Mouse (Mus musculus): ENCODE results near the gene Odf4. TPM values are rescaled to one million over a fixed set of nuclear protein-coding genes. Genes with fewer than 3 reads are reported as not detected.
"Not testable (repeated sequence)": the region's sequence is repeated elsewhere in the genome, so short reads cannot be mapped to it uniquely, and the experiment has no call there.

The Odf4 gene
- polyA plus RNA-seq (2016; fragmentation: Nextera tagmentation; extraction: Ambion mirVana), result not detected in 2 replicates

DNA sequence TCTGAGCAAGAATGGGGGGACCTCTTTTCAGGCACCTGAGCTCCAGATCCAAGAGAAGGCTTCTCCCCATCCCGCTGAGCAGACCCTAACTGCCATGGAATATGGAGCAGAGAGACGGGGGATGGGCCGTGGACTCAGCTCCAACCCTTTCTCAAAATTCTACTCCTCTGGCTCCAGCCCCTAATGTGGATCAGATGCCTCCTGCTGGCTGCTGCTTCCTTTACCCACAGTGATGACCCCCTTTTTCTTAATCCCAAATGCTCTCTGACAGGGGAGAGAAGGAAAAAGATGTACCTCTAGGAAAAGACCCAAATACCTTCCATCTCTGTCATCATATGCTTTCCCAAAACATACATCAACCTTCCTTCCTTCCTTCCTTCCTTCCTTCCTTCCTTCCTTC is at the start of gene Odf4:
Odf4 (minus strand) TSS at position 101 of the 400 bp plus-strand sequence.
- WGBS, result 77% methylated on average over 3 of the region's 3 CpGs
- H3K4me3 ChIP-seq, result no peak within 1 kb of the TSS
- no peak within 1 kb of the TSS for H3K27ac ChIP-seq
- H3K4me1 ChIP-seq, result peaks cover 8% of the 10 kb centered on the region
- H3K9me3 ChIP-seq, result no peaks in the 10 kb centered on the region
- no peaks in the 10 kb centered on the region for H3K27me3 ChIP-seq (ENCODE audit: poor library complexity, severe bottlenecking)
- no peaks in the 10 kb centered on the region for H3K36me3 ChIP-seq (replicated peaks)
- DNase-seq (ENCODE audit: extremely low spot score, low spot score), result no peak

DNA sequence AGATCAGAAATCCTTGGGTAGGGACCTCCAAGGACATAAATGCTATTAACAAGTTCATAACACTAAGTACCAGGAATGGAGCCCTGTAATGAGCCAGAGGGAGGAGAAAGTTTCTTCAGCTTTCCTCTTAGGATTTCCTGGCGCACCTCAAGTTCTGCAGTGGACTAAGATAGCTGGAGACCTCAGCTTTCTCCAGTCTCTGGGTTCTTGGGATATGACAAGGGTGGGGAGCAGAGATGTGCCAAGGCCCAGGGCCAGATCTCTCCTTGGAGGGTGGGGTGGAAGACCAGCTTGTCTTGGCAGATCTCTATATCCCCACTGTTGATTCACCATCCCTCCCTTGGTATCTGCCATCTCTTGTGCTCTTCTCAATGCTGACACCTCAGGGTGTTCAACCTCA is 48.7 kb upstream of the Odf4 start:
- no peak for DNase-seq (ENCODE audit: extremely low spot score, low spot score)
- H3K27me3 ChIP-seq (ENCODE audit: poor library complexity, severe bottlenecking), result 0 out of 2 replicates have a peak, but pooled peaks cover 10% of the 10 kb centered on the region
- H3K27ac ChIP-seq, result no peak overlapping the region
- H3K9me3 ChIP-seq, result no peaks in the 10 kb centered on the region
- H3K4me1 ChIP-seq, result peaks cover 22% of the 10 kb centered on the region
- 0 out of 2 replicates have a peak, but pooled peaks cover 8% of the 10 kb centered on the region for H3K36me3 ChIP-seq (replicated peaks)
- no peak overlapping the region for H3K4me3 ChIP-seq
- WGBS, result 72% methylated on average over 1 of the region's 1 CpGs

- peaks cover 22% of the 10 kb centered on the region for H3K4me1 ChIP-seq
- peak within 1 kb of the TSS; percentile 83; the same call in 1 of the 2 replicates for H3K27ac ChIP-seq
- 88% methylated on average over 7 of the region's 7 CpGs for WGBS
These were observed 48.2 kb upstream of the Odf4 start, which contains the start of gene Rangrf for GRCm38 (mm10) chr11:68975085-68975484. Gene Rangrf, minus strand, starts transcription at chr11:68975185.

GRCm38 (mm10) chr11:68974059-68974450 is 47.2 kb upstream of the Odf4 start:
- Histone ChIP-seq H3K27ac (peak overlapping the region; percentile 83), H3K9me3 (no peaks in the 10 kb centered on the region), H3K4me3 (peak overlapping the region; percentile 58), H3K27me3 (ENCODE audit: poor library complexity, severe bottlenecking) (peaks cover 21% of the 10 kb centered on the region), H3K4me1 (peaks cover 22% of the 10 kb centered on the region), H3K36me3 (replicated peaks) (0 out of 2 replicates have a peak, but pooled peaks cover 11% of the 10 kb centered on the region)
- 22% methylated on average over 6 of the region's 6 CpGs for WGBS
- DNase-seq (ENCODE audit: extremely low spot score, low spot score), result no peak

More at GRCm38 (mm10) chr11:68975085-68975484, 48.2 kb upstream of the Odf4 start, which contains the start of gene Rangrf:
- DNase-seq (ENCODE audit: extremely low spot score, low spot score), result no peak
- H3K27me3 ChIP-seq (ENCODE audit: poor library complexity, severe bottlenecking), result 0 out of 2 replicates have a peak, but pooled peaks cover 11% of the 10 kb centered on the region
- H3K36me3 ChIP-seq (replicated peaks), result 0 out of 2 replicates have a peak, but pooled peaks cover 8% of the 10 kb centered on the region
- H3K4me3 ChIP-seq, result peak within 1 kb of the TSS; percentile 58
- no peaks in the 10 kb centered on the region for H3K9me3 ChIP-seq

DNA sequence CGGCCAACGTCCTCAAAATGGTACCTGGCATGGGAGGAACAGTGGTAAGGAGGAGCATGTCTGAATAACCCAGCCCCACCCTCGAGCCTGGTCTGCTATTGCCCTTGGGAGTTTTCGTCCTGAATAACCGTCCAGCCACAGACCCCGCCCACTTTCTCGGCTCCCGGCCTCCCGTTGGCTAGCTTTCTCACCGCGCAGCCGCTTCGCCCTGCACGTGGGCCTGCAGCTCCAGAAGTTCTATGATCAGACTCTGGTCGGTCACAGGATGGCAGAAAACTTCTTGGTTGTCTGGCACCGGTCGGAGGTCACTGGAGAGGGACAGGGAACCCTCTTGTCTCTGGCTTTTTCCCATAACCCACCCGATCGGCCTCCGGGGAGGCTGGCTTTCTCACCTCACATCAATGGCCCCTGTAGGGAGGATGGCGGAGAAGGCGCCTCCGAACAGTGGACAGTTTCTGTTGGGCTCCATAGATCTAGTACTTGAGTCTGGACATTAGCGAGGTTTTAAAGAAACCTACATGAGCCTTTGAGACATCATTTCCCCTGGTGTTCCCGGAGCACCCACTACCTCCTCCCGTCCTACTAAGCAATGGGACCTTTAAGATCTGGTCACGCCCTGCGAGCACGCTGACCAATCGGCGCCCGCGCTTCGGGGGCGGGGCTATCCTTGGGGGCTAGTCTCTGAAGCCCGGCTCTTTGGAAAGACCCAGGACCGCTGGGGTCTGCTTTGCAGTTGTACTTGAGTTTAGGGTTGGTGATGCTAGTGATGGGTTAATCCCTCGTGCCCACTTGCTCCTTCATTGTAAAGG is 46.6 kb upstream of the Odf4 start:
- under 1% methylated on average over 38 of the region's 38 CpGs for WGBS
- Histone ChIP-seq H3K27ac (peak overlapping the region; percentile 83), H3K27me3 (ENCODE audit: poor library complexity, severe bottlenecking) (peaks cover 27% of the 10 kb centered on the region)

DNA sequence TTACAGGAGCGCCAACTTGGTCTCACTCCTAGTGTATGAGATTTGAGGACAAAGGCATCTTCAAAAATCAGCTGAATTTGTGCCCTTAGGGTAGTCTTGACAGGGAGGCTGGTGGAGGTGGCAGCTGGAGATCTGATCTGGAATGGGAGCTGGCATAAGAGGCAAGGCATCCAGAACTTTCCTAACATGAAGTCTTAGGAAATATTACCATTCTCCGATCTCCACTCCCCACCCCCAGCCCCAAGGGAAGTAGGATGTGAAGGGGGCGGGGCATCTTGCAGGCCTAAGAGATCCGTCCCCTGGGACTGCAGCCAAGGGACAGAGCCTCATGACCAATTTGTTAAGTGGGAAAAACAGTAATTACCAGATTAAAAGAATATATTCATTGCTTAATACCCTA is 43.4 kb upstream of the Odf4 start:
- H3K27me3 ChIP-seq (ENCODE audit: poor library complexity, severe bottlenecking), result peaks cover 35% of the 10 kb centered on the region
- DNase-seq (ENCODE audit: extremely low spot score, low spot score), result no peak
- H3K4me3 ChIP-seq, result no peak overlapping the region
- H3K36me3 ChIP-seq (replicated peaks), result 0 out of 2 replicates have a peak, but pooled peaks cover 11% of the 10 kb centered on the region
- H3K27ac ChIP-seq, result no peak overlapping the region
- peaks cover 43% of the 10 kb centered on the region for H3K4me1 ChIP-seq
- whole genome bisulfite sequencing, result 80% methylated on average over 4 of the region's 4 CpGs
- no peaks in the 10 kb centered on the region for H3K9me3 ChIP-seq

More for the DNA sequence above, 46.6 kb upstream of the Odf4 start:
- not testable (repeated sequence) for H3K9me3 ChIP-seq
- DNase-seq (ENCODE audit: extremely low spot score, low spot score), result peak; percentile 90
- peak overlapping the region; percentile 58 for H3K4me3 ChIP-seq
- H3K4me1 ChIP-seq, result peaks cover 26% of the 10 kb centered on the region
- H3K36me3 ChIP-seq (replicated peaks), result 0 out of 2 replicates have a peak, but pooled peaks cover 11% of the 10 kb centered on the region

DNA sequence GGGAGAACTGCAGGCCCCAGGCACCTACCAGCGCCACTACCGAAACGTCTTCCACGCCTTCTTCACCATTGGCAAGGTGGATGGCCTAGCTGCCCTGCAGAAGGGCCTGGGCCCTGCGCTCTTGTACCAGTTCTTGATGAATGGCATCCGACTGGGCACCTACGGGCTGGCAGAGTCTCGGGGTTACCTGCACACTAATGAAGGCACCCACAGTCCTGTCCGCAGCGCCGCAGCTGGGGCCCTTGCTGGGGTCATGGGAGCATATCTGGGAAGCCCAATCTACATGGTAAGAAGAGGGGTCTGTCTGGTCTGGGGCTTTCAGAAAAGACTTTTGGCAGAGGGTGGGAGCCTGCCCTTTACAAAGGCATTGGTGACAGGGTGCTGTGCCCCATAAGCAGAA is 41.9 kb upstream of the Odf4 start:
- peak overlapping the region; percentile 71; the same call in 1 of the 2 replicates for H3K4me3 ChIP-seq
- DNase-seq (ENCODE audit: extremely low spot score, low spot score), result no peak

DNA sequence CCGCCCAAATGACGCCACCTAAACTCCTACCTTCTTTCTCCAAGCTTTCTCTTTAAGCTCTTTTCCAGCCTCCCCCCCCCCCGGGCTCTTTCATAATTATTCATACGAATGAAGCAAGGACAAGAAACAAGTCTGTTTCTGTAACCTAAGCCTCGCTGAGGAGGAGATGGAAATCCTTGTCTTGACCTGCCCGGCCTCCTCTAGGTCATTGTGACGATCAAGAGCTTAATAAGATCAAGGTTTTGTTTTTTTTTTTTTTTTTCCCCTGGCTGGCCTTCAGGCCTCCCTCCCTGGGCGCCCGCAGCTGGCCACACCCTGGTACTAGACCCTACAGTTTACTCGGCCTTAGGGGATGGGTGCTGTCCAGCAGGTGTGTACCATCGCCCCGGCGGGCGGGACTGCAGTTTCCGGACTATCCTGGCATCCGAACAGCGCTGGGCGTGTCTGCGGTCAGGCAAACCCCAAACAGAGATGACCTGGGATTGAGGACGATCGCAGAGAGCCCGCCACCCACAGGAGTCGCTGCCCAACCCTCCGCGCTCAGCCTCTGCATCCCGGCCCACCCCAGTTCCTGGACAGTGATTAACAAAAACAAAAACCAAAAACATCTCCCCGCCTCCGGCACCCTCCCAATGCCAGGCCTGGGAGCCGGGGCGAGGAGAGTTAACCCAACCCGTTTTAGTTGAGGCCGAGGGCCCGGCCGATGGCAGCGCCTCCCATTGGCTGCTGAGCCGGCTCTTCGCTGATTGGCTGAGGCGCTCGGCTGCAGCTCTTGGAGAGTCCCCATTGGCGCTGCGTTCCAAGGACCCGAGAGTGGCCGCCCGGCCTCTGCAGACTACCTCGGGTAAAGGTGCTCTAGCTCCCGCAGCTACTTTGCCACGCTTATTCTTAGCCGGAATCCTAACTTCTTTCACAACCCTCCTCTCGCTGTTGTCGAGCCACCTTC is 40.7 kb upstream of the Odf4 start, which contains the start of gene Slc25a35:
Slc25a35 (plus strand) TSS at position 795 of the 946 bp plus-strand sequence.
- peaks cover 26% of the 10 kb centered on the region for H3K27me3 ChIP-seq (ENCODE audit: poor library complexity, severe bottlenecking)
- DNase-seq (ENCODE audit: extremely low spot score, low spot score), result peak; percentile 90
- H3K9me3 ChIP-seq, result no peaks in the 10 kb centered on the region
- WGBS, result under 1% methylated on average over 50 of the region's 50 CpGs
- H3K27ac ChIP-seq, result peak within 1 kb of the TSS; percentile 78
- peaks cover 30% of the 10 kb centered on the region for H3K4me1 ChIP-seq
- 0 out of 2 replicates have a peak, but pooled peaks cover 11% of the 10 kb centered on the region for H3K36me3 ChIP-seq (replicated peaks)
- peak within 1 kb of the TSS; percentile 71 for H3K4me3 ChIP-seq

More for the DNA sequence above, 41.9 kb upstream of the Odf4 start:
- peaks cover 37% of the 10 kb centered on the region for H3K4me1 ChIP-seq
- no peaks in the 10 kb centered on the region for H3K9me3 ChIP-seq
- H3K27ac ChIP-seq, result no peak overlapping the region
- 0 out of 2 replicates have a peak, but pooled peaks cover 11% of the 10 kb centered on the region for H3K36me3 ChIP-seq (replicated peaks)
- H3K27me3 ChIP-seq (ENCODE audit: poor library complexity, severe bottlenecking), result peaks cover 26% of the 10 kb centered on the region
- WGBS, result 80% methylated on average over 11 of the region's 11 CpGs

GRCm38 (mm10) chr11:68966554-68966953 is 39.7 kb upstream of the Odf4 start:
- Histone ChIP-seq H3K4me3 (peak overlapping the region; percentile 1; the same call in 1 of the 2 replicates), H3K9me3 (no peaks in the 10 kb centered on the region), H3K4me1 (peaks cover 27% of the 10 kb centered on the region), H3K36me3 (replicated peaks) (0 out of 2 replicates have a peak, but pooled peaks cover 9% of the 10 kb centered on the region), H3K27ac (no peak overlapping the region), H3K27me3 (ENCODE audit: poor library complexity, severe bottlenecking) (peaks cover 26% of the 10 kb centered on the region)
- no peak for DNase-seq (ENCODE audit: extremely low spot score, low spot score)
- WGBS, result 59% methylated on average over 1 of the region's 1 CpGs

DNA sequence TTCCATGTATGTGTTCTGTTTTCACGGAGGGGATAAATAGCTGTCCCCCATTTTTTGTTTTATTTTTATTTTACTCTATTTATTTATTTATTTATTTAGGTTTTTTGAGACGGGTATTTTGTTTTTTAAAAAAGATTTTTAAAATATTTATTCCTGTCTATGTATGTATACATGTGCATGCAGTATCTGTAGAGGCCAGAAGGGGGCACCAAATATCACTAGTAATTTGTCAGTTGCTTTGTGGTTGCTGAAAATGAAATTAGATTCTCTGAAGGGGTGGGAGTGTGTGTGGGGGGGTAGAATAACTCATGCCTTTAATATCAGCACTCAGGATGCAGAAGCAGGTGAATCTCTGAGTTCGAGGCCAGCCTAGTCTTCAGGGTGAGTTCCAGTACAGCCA is 39.0 kb upstream of the Odf4 start:
- H3K27me3 ChIP-seq (ENCODE audit: poor library complexity, severe bottlenecking), result peaks cover 26% of the 10 kb centered on the region
- no peak overlapping the region for H3K27ac ChIP-seq
- no peak overlapping the region for H3K4me3 ChIP-seq
- no peak for DNase-seq (ENCODE audit: extremely low spot score, low spot score)
- 0 out of 2 replicates have a peak, but pooled peaks cover 4% of the 10 kb centered on the region for H3K36me3 ChIP-seq (replicated peaks)
- WGBS, result 35% methylated on average over 3 of the region's 3 CpGs
- no peaks in the 10 kb centered on the region for H3K9me3 ChIP-seq
- H3K4me1 ChIP-seq, result peaks cover 27% of the 10 kb centered on the region

DNA sequence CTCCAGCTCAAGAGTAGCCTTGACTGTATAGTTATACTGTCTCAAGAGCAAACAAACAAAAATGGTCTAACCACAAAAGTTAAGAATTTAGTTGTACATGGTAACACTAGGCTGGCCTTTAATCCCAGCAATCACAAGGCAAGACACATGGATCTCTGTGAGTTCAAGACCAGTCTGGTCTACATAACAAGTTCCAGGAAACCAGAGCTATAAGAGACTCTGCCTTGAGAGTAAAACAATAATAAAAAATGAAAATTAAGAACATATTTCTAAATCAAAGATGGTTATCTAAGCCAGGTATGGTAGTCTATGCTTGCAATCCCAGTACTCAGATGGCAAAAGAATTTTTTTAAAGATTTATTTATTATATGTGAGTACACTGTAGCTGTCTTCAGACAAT is 38.2 kb upstream of the Odf4 start:
- Histone ChIP-seq H3K9me3 (no peaks in the 10 kb centered on the region), H3K4me3 (no peak overlapping the region), H3K27ac (no peak overlapping the region), H3K27me3 (ENCODE audit: poor library complexity, severe bottlenecking) (peaks cover 26% of the 10 kb centered on the region), H3K36me3 (replicated peaks) (0 out of 2 replicates have a peak, but pooled peaks cover 3% of the 10 kb centered on the region), H3K4me1 (peaks cover 27% of the 10 kb centered on the region)
- DNase-seq (ENCODE audit: extremely low spot score, low spot score), result no peak

- H3K9me3 ChIP-seq, result no peaks in the 10 kb centered on the region
- H3K4me1 ChIP-seq, result peaks cover 23% of the 10 kb centered on the region
- H3K4me3 ChIP-seq, result no peak overlapping the region
- H3K27ac ChIP-seq, result no peak overlapping the region
- H3K27me3 ChIP-seq (ENCODE audit: poor library complexity, severe bottlenecking), result peaks cover 9% of the 10 kb centered on the region
- H3K36me3 ChIP-seq (replicated peaks), result no peaks in the 10 kb centered on the region
- WGBS, result 85% methylated on average over 2 of the region's 2 CpGs
- DNase-seq (ENCODE audit: extremely low spot score, low spot score), result no peak
These were observed 36.5 kb upstream of the Odf4 start for GRCm38 (mm10) chr11:68963405-68963804.
